Mouse (Mus musculus) MEL (cell line): ENCODE measurements at regions not wholly inside any gene's neighbourhood (a gene's known extent, or its start where the extent isn't known, plus 50 kb on each side); places are given as distances from the start of the nearest gene placed in this dataset.
"Not testable (repeated sequence)": the region's sequence is repeated elsewhere in the genome, so short reads cannot be mapped to it uniquely, and the experiment has no call there.

Experiments
- E2F4 ChIP-seq: IDR thresholded peaks from 2 replicates; pipeline ENCODE4 v1.6.1; 2011; ENCODE audit warnings: low read depth, low read length, improper control_type of control experiment, borderline replicate concordance
- ELF1 ChIP-seq: IDR thresholded peaks from 2 replicates; pipeline ENCODE4 v1.6.1; 2014; ENCODE audit warnings: low read depth, mild to moderate bottlenecking, inconsistent platforms, low read length, improper control_type of control experiment, moderate library complexity
- EP300 ChIP-seq, 2 experiments: IDR thresholded peaks; 2 replicates each; pipeline ENCODE4 v1.6.1; 2011; ENCODE audit warnings: improper control_type of control experiment in 2 of 2, low read length in 2 of 2, low read depth in 1 of 2, mild to moderate bottlenecking in 1 of 2
- JUND ChIP-seq: IDR thresholded peaks from 2 replicates; pipeline ENCODE4 v1.6.1; 2011; ENCODE audit warnings: low read depth, mild to moderate bottlenecking, improper control_type of control experiment, low read length
- KAT2A ChIP-seq: conservative IDR thresholded peaks from 2 replicates; pipeline ENCODE4 v1.6.1; 2012; ENCODE audit warnings: low read depth, low read length, improper control_type of control experiment, inconsistent platforms
- RAD21 ChIP-seq: IDR thresholded peaks from 2 replicates; pipeline ENCODE4 v1.6.1; 2011; ENCODE audit warnings: mild to moderate bottlenecking, low read depth, low read length, improper control_type of control experiment
- TAL1 ChIP-seq: IDR thresholded peaks from 2 replicates; pipeline ENCODE4 v1.6.1; 2012; ENCODE audit warnings: mild to moderate bottlenecking, inconsistent platforms, low read length, moderate library complexity, mixed read lengths
- TCF12 ChIP-seq: IDR thresholded peaks from 2 replicates; pipeline ENCODE4 v1.6.1; 2014; ENCODE audit warnings: low read depth, mild to moderate bottlenecking, inconsistent platforms, low read length, improper control_type of control experiment, moderate library complexity
- UBTF ChIP-seq: IDR thresholded peaks from 2 replicates; pipeline ENCODE4 v1.6.1; 2012; ENCODE audit warnings: low read depth, mild to moderate bottlenecking, inconsistent platforms, low read length, improper control_type of control experiment, moderate library complexity, borderline replicate concordance; ENCODE audit not compliant: insufficient read depth
- USF1 ChIP-seq: IDR thresholded peaks from 2 replicates; pipeline ENCODE4 v1.6.1; 2014; ENCODE audit warnings: low read depth, mild to moderate bottlenecking, inconsistent platforms, low read length, improper control_type of control experiment, moderate library complexity
- USF2 ChIP-seq, 2 experiments: IDR thresholded peaks; 2 replicates each; pipeline ENCODE4 v1.6.1; 2011 to 2012; ENCODE audit warnings: improper control_type of control experiment in 2 of 2, low read length in 2 of 2, borderline replicate concordance in 1 of 2, inconsistent platforms in 1 of 2, low read depth in 1 of 2, mild to moderate bottlenecking in 1 of 2; ENCODE audit not compliant: insufficient read depth in 1 of 2

DNA sequence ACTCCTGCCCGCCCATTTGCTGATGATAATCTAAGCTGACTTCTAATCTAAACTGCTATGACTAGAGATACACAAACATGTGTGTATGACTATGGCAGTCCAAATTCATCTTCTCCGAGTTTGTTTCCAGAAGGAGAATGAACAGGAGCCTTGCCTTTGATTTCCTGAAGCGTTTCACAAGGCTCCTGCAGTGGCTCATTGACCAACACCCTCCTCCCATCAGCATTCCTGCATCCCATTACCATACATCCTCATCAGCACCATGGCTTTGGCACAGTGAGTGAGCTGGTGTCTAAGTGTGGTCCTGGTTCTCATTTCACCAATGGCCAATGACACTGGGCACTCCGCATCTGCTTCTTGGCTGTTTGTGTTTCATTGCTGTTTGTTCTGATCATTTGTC lies 548.6 kb upstream of the Olfr1507 start:
- not testable (repeated sequence) for TF ChIP-seq USF1; E2F4; ELF1; TCF12; RAD21; UBTF; EP300 (IDR thresholded peaks at IDR 0.05; ENCODE audit: low read depth in 1 of 2, low read length in 2 of 2); USF2 (IDR thresholded peaks at IDR 0.05; ENCODE audit: borderline replicate concordance in 1 of 2, insufficient read depth in 1 of 2, low read depth in 1 of 2, low read length in 2 of 2); KAT2A; JUND; TAL1
